Mouse (Mus musculus): ENCODE measurements around the gene Mark3. TPM values are rescaled to one million over a fixed set of nuclear protein-coding genes. Genes with fewer than 3 reads are reported as not detected.

The Mark3 gene
- total and polyA plus RNA-seq, 3 experiments: 23.3 to 223 (median 142) TPM

GRCm38 (mm10) chr12:111693341-111694270, 119.3 kb downstream of the Mark3 start:
- Histone ChIP-seq H3K4me3 (ENCODE audit: low read depth, low read length) (peak overlapping the region; percentile 8; the same call in 1 of the 2 replicates), H3K4me1 (ENCODE audit: insufficient read depth, low read depth, low read length) (peaks cover 43% of the 10 kb centered on the region), H3K27me3 (ENCODE audit: insufficient read depth, low read length) (peaks cover 79% of the 10 kb centered on the region), H3K36me3 (replicated peaks) (no peaks in the 10 kb centered on the region), H3K9me3 (replicated peaks) (no peaks in the 10 kb centered on the region)
- DNase-seq (ENCODE audit: low spot score): no peak
- ATAC-seq (ENCODE audit: extremely low read depth, insufficient number of reproducible peaks, low FRiP score, poor library complexity, severe bottlenecking): no peak
- TF ChIP-seq GATA1 (IDR thresholded peaks at IDR 0.05; ENCODE audit: borderline replicate concordance, low read length) (no peak), CTCF (IDR thresholded peaks at IDR 0.05; ENCODE audit: low read depth, low read length) (no peak), POLR2AphosphoS5 (IDR thresholded peaks at IDR 0.05; ENCODE audit: insufficient replicate concordance, low read depth, low read length) (no peak), GATA2 (IDR thresholded peaks at IDR 0.05; ENCODE audit: borderline replicate concordance, low read depth, low read length) (no peak), TAL1 (conservative IDR thresholded peaks at IDR 0.05; ENCODE audit: low read depth, low read length) (no peak)

GRCm38 (mm10) chr12:111694271-111694781, 120.0 kb downstream of the Mark3 start:
- ATAC-seq (ENCODE audit: extremely low read depth, insufficient number of reproducible peaks, low FRiP score, poor library complexity, severe bottlenecking) (no peak), DNase-seq (ENCODE audit: low spot score) (no peak)
- TF ChIP-seq GATA2 (IDR thresholded peaks at IDR 0.05; ENCODE audit: borderline replicate concordance, low read depth, low read length): no peak
- Histone ChIP-seq H3K4me1 (ENCODE audit: insufficient read depth, low read depth, low read length) (peaks cover 43% of the 10 kb centered on the region), H3K27me3 (ENCODE audit: insufficient read depth, low read length) (peaks cover 77% of the 10 kb centered on the region), H3K36me3 (replicated peaks) (no peaks in the 10 kb centered on the region), H3K4me3 (ENCODE audit: low read depth, low read length) (no peak overlapping the region; the same call in 1 of the 2 replicates), H3K9me3 (replicated peaks) (no peaks in the 10 kb centered on the region)

- no peaks in the 10 kb centered on the region for H3K9me3 ChIP-seq (replicated peaks)
- peaks cover 77% of the 10 kb centered on the region for H3K27me3 ChIP-seq (ENCODE audit: insufficient read depth, low read length)
- DNase-seq (ENCODE audit: low spot score) (no peak), ATAC-seq (ENCODE audit: extremely low read depth, insufficient number of reproducible peaks, low FRiP score, poor library complexity, severe bottlenecking) (no peak)
- no peaks in the 10 kb centered on the region for H3K36me3 ChIP-seq (replicated peaks)
- no peak overlapping the region for H3K4me3 ChIP-seq (ENCODE audit: low read depth, low read length)
- peaks cover 43% of the 10 kb centered on the region for H3K4me1 ChIP-seq (ENCODE audit: insufficient read depth, low read depth, low read length)
- no peak for TF ChIP-seq GATA1 (IDR thresholded peaks at IDR 0.05; ENCODE audit: borderline replicate concordance, low read length)
- TF ChIP-seq CTCF (IDR thresholded peaks at IDR 0.05; ENCODE audit: low read depth, low read length): no peak
- TF ChIP-seq POLR2AphosphoS5 (IDR thresholded peaks at IDR 0.05; ENCODE audit: insufficient replicate concordance, low read depth, low read length): no peak
- no peak for TF ChIP-seq TAL1 (conservative IDR thresholded peaks at IDR 0.05; ENCODE audit: low read depth, low read length)
- no peak for TF ChIP-seq GATA2 (IDR thresholded peaks at IDR 0.05; ENCODE audit: borderline replicate concordance, low read depth, low read length)
Observed at GRCm38 (mm10) chr12:111694880-111695804, 120.8 kb downstream of the Mark3 start.

GRCm38 (mm10) chr12:111696239-111696638, 121.9 kb downstream of the Mark3 start:
- Histone ChIP-seq H3K36me3 (replicated peaks) (no peaks in the 10 kb centered on the region), H3K4me1 (ENCODE audit: insufficient read depth, low read depth, low read length) (peaks cover 46% of the 10 kb centered on the region), H3K27me3 (ENCODE audit: insufficient read depth, low read length) (peaks cover 78% of the 10 kb centered on the region), H3K9me3 (replicated peaks) (no peaks in the 10 kb centered on the region), H3K4me3 (ENCODE audit: low read depth, low read length) (no peak overlapping the region)
- DNase-seq (ENCODE audit: low spot score) (peak; percentile 66), ATAC-seq (ENCODE audit: extremely low read depth, insufficient number of reproducible peaks, low FRiP score, poor library complexity, severe bottlenecking) (peak; percentile 51)
- TF ChIP-seq TAL1 (conservative IDR thresholded peaks at IDR 0.05; ENCODE audit: low read depth, low read length) (no peak), CTCF (IDR thresholded peaks at IDR 0.05; ENCODE audit: low read depth, low read length) (peak; percentile 34; the same call in 1 of the 2 replicates)

GRCm38 (mm10) chr12:111697708-111698107, 123.4 kb downstream of the Mark3 start:
- Histone ChIP-seq H3K36me3 (replicated peaks) (no peaks in the 10 kb centered on the region), H3K9me3 (replicated peaks) (no peaks in the 10 kb centered on the region), H3K4me3 (ENCODE audit: low read depth, low read length) (no peak overlapping the region), H3K4me1 (ENCODE audit: insufficient read depth, low read depth, low read length) (peaks cover 37% of the 10 kb centered on the region), H3K27me3 (ENCODE audit: insufficient read depth, low read length) (peaks cover 67% of the 10 kb centered on the region)
- ATAC-seq (ENCODE audit: extremely low read depth, insufficient number of reproducible peaks, low FRiP score, poor library complexity, severe bottlenecking) (no peak), DNase-seq (ENCODE audit: low spot score) (no peak)
- TF ChIP-seq CTCF (IDR thresholded peaks at IDR 0.05; ENCODE audit: low read depth, low read length) (no peak), GATA1 (IDR thresholded peaks at IDR 0.05; ENCODE audit: borderline replicate concordance, low read length) (no peak), TAL1 (conservative IDR thresholded peaks at IDR 0.05; ENCODE audit: low read depth, low read length) (no peak), POLR2AphosphoS5 (IDR thresholded peaks at IDR 0.05; ENCODE audit: insufficient replicate concordance, low read depth, low read length) (no peak), GATA2 (IDR thresholded peaks at IDR 0.05; ENCODE audit: borderline replicate concordance, low read depth, low read length) (no peak)

- Histone ChIP-seq H3K36me3 (replicated peaks) (no peaks in the 10 kb centered on the region), H3K4me3 (ENCODE audit: low read depth, low read length) (no peak overlapping the region), H3K27me3 (ENCODE audit: insufficient read depth, low read length) (peaks cover 64% of the 10 kb centered on the region), H3K4me1 (ENCODE audit: insufficient read depth, low read depth, low read length) (peaks cover 30% of the 10 kb centered on the region), H3K9me3 (replicated peaks) (no peaks in the 10 kb centered on the region)
- no peak for TF ChIP-seq POLR2AphosphoS5 (IDR thresholded peaks at IDR 0.05; ENCODE audit: insufficient replicate concordance, low read depth, low read length)
- no peak for TF ChIP-seq CTCF (IDR thresholded peaks at IDR 0.05; ENCODE audit: low read depth, low read length)
- no peak for TF ChIP-seq TAL1 (conservative IDR thresholded peaks at IDR 0.05; ENCODE audit: low read depth, low read length)
- TF ChIP-seq GATA1 (IDR thresholded peaks at IDR 0.05; ENCODE audit: borderline replicate concordance, low read length): no peak
- TF ChIP-seq GATA2 (IDR thresholded peaks at IDR 0.05; ENCODE audit: borderline replicate concordance, low read depth, low read length): no peak
- ATAC-seq (ENCODE audit: extremely low read depth, insufficient number of reproducible peaks, low FRiP score, poor library complexity, severe bottlenecking) (no peak), DNase-seq (ENCODE audit: low spot score) (no peak)
Observed at GRCm38 (mm10) chr12:111698346-111698913, 124.1 kb downstream of the Mark3 start.
